Mouse (Mus musculus) hindbrain, embryonic 16.5 days (tissue): ENCODE results near the gene U2af1l4. TPM values are rescaled to one million over a fixed set of nuclear protein-coding genes. Genes with fewer than 3 reads are reported as not detected.

ENCODE experiments used
- ATAC-seq: fragments of 200-750 bp; cut with Nextera tagmentation; 2 replicates; pipeline ENCODE4 v1.8.0; 2017; ENCODE audit warnings: moderate TSS enrichment, moderate library complexity
- H3K27ac ChIP-seq: fragments of 300-500 bp; sonication (generic); 2 replicates; pipeline ENCODE4 v1.5.1; 2014; ENCODE audit warnings: low read depth, mild to moderate bottlenecking, control low read depth, low read length, moderate library complexity
- H3K27me3 ChIP-seq: fragments of 300-500 bp; sonication (generic); replicated peaks from 2 replicates; pipeline ENCODE4 v1.6.1; 2014; ENCODE audit warnings: low read length; ENCODE audit not compliant: control insufficient read depth, insufficient read depth
- H3K36me3 ChIP-seq: fragments of 300-500 bp; sonication (generic); 2 replicates; pipeline ENCODE4 v1.6.1; 2014; ENCODE audit warnings: mild to moderate bottlenecking, low read length, moderate library complexity, mixed read lengths; ENCODE audit not compliant: control insufficient read depth, insufficient read depth
- H3K4me1 ChIP-seq: fragments of 300-500 bp; sonication (generic); 2 replicates; pipeline ENCODE4 v1.6.1; 2014; ENCODE audit warnings: low read depth, low read length; ENCODE audit not compliant: control insufficient read depth, insufficient read depth
- H3K4me2 ChIP-seq: fragments of 300-500 bp; sonication (generic); 2 replicates; pipeline ENCODE4 v1.6.1; 2014; ENCODE audit warnings: mild to moderate bottlenecking, low read length, control low read depth, moderate library complexity
- H3K4me3 ChIP-seq: fragments of 300-500 bp; sonication (generic); 2 replicates; pipeline ENCODE4 v1.5.1; 2014; ENCODE audit warnings: mild to moderate bottlenecking, low read length, control low read depth, moderate library complexity
- H3K9ac ChIP-seq: fragments of 300-500 bp; sonication (generic); 2 replicates; pipeline ENCODE4 v1.6.1; 2014; ENCODE audit warnings: low read depth, mild to moderate bottlenecking, control low read depth, low read length, moderate library complexity
- H3K9me3 ChIP-seq: fragments of 300-500 bp; sonication (generic); 2 replicates; pipeline ENCODE4 v1.6.1; 2014; ENCODE audit warnings: mild to moderate bottlenecking, low read length, moderate library complexity; ENCODE audit not compliant: control insufficient read depth
- WGBS: fragments of 180-500 bp; shearing (Covaris S2); extraction: QIAGEN DNeasy Blood & Tissue Kit; methylation state at CpG from one replicate; pipeline ENCODE4 v1.1.7; 2014; 5-methylcytosine and 5-hydroxymethylcytosine counted together
- polyA plus RNA-seq: library from polyadenylated mRNA; unstranded; fragments of >200 nt; fragmentation: Nextera tagmentation; extraction: Ambion mirVana; gene quantifications from 2 replicates; pipeline ENCODE4 v1.2.1, GENCODE M21; 2015

The U2af1l4 gene
- polyA plus RNA-seq, 1 experiment from 2014 or later = 96.9 TPM

GRCm38 (mm10) chr7:30590927-30591604 lies 28.0 kb downstream of the U2af1l4 start:
- ATAC-seq = no peak
- peaks cover 3% of the 10 kb centered on the region; the same call in 1 of the 2 replicates for H3K36me3 ChIP-seq
- no peak overlapping the region for H3K27ac ChIP-seq
- no peak overlapping the region for H3K4me3 ChIP-seq
- no peak overlapping the region for H3K9ac ChIP-seq
- no peaks in the 10 kb centered on the region for H3K9me3 ChIP-seq
- H3K4me2 ChIP-seq = no peak overlapping the region
- no peaks in the 10 kb centered on the region for H3K27me3 ChIP-seq
- WGBS = 82% methylated on average over 9 of the region's 9 CpGs
- H3K4me1 ChIP-seq = peaks cover 19% of the 10 kb centered on the region

- H3K9ac ChIP-seq = no peak overlapping the region
- no peak overlapping the region for H3K4me3 ChIP-seq
- no peak for ATAC-seq
- H3K27ac ChIP-seq = no peak overlapping the region
- H3K4me1 ChIP-seq = peaks cover 16% of the 10 kb centered on the region
- WGBS = 27% methylated on average over 4 of the region's 4 CpGs
- no peak overlapping the region for H3K4me2 ChIP-seq
- H3K36me3 ChIP-seq = no peaks in the 10 kb centered on the region; the same call in 1 of the 2 replicates
- H3K27me3 ChIP-seq = no peaks in the 10 kb centered on the region
- H3K9me3 ChIP-seq = no peaks in the 10 kb centered on the region
Observed at GRCm38 (mm10) chr7:30591605-30591951, 28.5 kb downstream of the U2af1l4 start.

GRCm38 (mm10) chr7:30592772-30593423 lies 29.8 kb downstream of the U2af1l4 start:
- H3K4me2 ChIP-seq = no peak overlapping the region

DNA sequence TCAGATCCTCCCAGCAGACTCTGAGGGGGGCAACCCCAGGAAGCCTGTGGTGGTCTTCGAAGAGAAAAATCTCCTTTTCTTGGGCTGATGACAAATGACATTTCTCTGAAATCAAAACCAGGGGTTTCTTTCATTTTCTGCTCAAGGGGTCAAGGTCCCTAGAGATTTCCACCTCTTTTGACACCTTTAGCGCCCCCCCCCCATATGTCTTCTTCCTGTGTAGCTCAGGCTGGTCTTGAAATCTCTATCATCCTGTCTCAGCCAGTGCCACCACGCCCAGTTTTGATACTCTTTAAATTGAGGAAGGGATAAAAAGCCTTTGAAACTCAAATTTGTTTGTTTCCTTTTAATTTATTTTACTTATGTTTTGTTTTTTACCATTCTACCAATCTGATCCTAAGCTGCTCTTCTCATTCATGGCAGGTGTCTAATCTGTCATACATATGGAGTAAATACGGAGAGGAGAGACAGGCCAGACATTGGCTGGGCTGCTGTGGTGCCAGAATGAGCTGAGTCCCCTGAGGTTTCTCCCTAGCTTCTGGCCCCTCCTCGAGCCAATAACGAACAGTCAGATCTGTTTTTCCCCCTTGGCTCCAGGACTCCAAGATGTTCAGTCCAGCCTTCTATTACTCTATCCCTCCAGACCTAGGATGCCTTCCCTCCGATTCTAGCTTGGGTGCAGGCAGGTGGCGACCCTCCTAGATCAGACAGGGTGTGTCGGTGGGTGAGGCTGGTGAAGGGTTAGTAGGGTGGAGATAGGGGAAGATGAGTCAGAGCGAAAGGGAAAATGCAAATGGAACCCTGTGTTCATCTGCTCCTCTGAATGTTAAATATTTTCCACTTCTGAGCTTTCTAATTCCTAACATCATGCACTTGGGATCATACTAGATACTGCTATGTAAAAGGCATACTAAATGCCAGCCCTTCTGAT lies 30.7 kb downstream of the U2af1l4 start:
- Histone ChIP-seq H3K27ac (no peak overlapping the region), H3K4me1 (peaks cover 6% of the 10 kb centered on the region), H3K9me3 (no peaks in the 10 kb centered on the region), H3K27me3 (no peaks in the 10 kb centered on the region), H3K9ac (no peak overlapping the region), H3K4me3 (no peak overlapping the region), H3K4me2 (no peak overlapping the region), H3K36me3 (no peaks in the 10 kb centered on the region)
- ATAC-seq = no peak
- WGBS = 71% methylated on average over 10 of the region's 10 CpGs

More at GRCm38 (mm10) chr7:30592772-30593423, 29.8 kb downstream of the U2af1l4 start:
- WGBS = 59% methylated on average over 4 of the region's 5 CpGs
- H3K27ac ChIP-seq = no peak overlapping the region
- peaks cover 6% of the 10 kb centered on the region for H3K4me1 ChIP-seq
- ATAC-seq = no peak
- H3K4me3 ChIP-seq = no peak overlapping the region
- no peak overlapping the region for H3K9ac ChIP-seq
- no peaks in the 10 kb centered on the region for H3K27me3 ChIP-seq
- no peaks in the 10 kb centered on the region for H3K9me3 ChIP-seq
- no peaks in the 10 kb centered on the region for H3K36me3 ChIP-seq

DNA sequence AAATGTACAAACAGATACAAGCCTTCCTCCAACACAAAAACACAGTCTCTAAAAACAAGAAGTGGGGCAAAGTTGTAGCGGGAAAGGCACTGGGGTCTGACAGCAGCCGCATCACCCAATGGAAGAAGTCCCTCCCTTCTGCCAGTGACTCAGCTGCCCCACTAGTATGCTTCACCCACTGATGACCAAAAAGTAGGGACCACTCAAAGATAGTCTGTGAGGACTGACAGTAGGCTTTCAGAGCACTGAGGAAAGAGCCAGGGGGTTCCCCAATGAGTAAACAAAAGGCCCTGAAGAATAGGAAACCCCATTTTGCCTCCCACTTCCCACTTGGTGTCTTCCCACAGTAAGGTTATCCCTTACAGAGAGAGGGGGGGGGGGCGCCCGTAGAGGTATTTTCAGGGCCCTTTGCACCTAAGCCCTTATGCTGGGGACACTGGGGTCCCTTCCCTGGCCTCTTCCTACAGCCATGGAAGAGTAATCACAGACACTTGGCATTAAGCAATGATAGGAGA lies 31.5 kb downstream of the U2af1l4 start:
- Histone ChIP-seq H3K4me3 (no peak overlapping the region), H3K27ac (no peak overlapping the region), H3K27me3 (no peaks in the 10 kb centered on the region), H3K4me1 (peaks cover 7% of the 10 kb centered on the region), H3K9ac (no peak overlapping the region), H3K36me3 (no peaks in the 10 kb centered on the region), H3K9me3 (no peaks in the 10 kb centered on the region), H3K4me2 (no peak overlapping the region)
- ATAC-seq = no peak
- 58% methylated on average over 4 of the region's 4 CpGs for WGBS

GRCm38 (mm10) chr7:30596093-30596492 lies 33.0 kb downstream of the U2af1l4 start:
- 87% methylated on average over 5 of the region's 5 CpGs for WGBS
- H3K4me2 ChIP-seq = no peak overlapping the region
- H3K27me3 ChIP-seq = no peaks in the 10 kb centered on the region
- no peak overlapping the region for H3K9ac ChIP-seq
- no peak for ATAC-seq
- H3K36me3 ChIP-seq = no peaks in the 10 kb centered on the region
- H3K4me3 ChIP-seq = no peak overlapping the region
- H3K4me1 ChIP-seq = peaks cover 11% of the 10 kb centered on the region
- no peaks in the 10 kb centered on the region for H3K9me3 ChIP-seq
- H3K27ac ChIP-seq = no peak overlapping the region

- no peaks in the 10 kb centered on the region for H3K36me3 ChIP-seq
Observed at GRCm38 (mm10) chr7:30596811-30597210, 33.7 kb downstream of the U2af1l4 start.

GRCm38 (mm10) chr7:30598786-30599185 lies 35.7 kb downstream of the U2af1l4 start, which contains the start of gene Zbtb32:
Zbtb32 (minus strand) TSS chr7:30598909.
- Histone ChIP-seq H3K9ac (0 out of 2 replicates have a peak within 1 kb of the TSS, but pooled peaks have one; percentile 11), H3K36me3 (no peaks in the 10 kb centered on the region), H3K4me1 (peaks cover 11% of the 10 kb centered on the region), H3K27me3 (no peaks in the 10 kb centered on the region), H3K27ac (peak within 1 kb of the TSS; percentile 37; the same call in 1 of the 2 replicates), H3K4me2 (peak within 1 kb of the TSS; percentile 53), H3K4me3 (peak within 1 kb of the TSS; percentile 27), H3K9me3 (no peaks in the 10 kb centered on the region)
- WGBS = 90% methylated on average over 12 of the region's 12 CpGs
- ATAC-seq = no peak

More at GRCm38 (mm10) chr7:30596811-30597210, 33.7 kb downstream of the U2af1l4 start:
- ATAC-seq = no peak
- Histone ChIP-seq H3K9me3 (no peaks in the 10 kb centered on the region), H3K4me3 (no peak overlapping the region), H3K27ac (no peak overlapping the region), H3K27me3 (no peaks in the 10 kb centered on the region), H3K9ac (no peak overlapping the region), H3K4me2 (no peak overlapping the region), H3K4me1 (peaks cover 11% of the 10 kb centered on the region)
- WGBS = 74% methylated on average over 5 of the region's 5 CpGs
